Mouse (Mus musculus): Measurements from ENCODE around the gene Eml1.

DNA sequence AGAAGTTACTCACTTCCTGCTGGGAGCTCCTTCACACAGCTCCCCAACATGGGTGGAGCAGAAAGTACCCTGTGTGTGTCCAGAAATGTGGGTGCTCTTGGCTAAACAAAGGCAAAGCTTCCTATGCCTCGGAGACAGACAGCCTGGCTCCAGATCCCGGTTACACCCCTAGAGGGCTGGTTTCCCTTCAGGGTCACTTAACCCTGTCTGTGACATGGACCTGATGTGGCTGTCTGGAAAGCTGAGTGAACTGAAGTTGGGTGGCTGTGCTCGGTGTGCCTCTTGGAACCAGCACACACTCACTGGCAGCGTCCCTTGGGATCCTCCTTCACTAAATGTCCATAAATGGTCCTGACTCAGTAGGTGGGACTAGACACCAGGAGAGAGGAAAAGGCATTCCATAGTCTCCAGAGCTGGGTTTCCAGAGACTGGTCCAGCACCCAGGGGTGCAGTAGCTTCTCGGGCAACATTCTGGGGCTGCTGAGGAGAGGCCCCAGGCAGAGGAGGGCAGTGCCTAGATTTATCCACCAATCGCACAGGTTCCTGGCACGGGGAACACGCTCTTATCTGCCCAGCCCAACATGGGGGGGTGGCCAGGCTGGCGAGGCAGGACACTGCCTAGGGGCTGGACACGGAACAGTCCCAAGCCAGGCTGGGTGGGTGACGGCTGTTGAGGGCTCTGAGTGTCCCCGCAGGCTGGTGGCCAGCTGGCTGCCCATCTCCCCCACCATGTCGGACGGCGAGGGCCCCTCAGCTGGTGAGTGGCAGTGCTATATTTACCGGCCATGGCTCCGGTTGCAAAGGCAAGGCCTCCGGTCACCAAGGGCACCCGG is at the start of gene Eml1:
- TF ChIP-seq CTCF (IDR thresholded peaks at IDR 0.05; ENCODE audit: control insufficient read depth, insufficient read depth, low read length) (no peak), POLR2A (IDR thresholded peaks at IDR 0.05; ENCODE audit: borderline replicate concordance, control insufficient read depth, low read depth, low read length) (no peak)

Measured in bone marrow, adult 2 months (tissue).